Mouse (Mus musculus) left cerebral cortex, postnatal 36 days (tissue): ENCODE measurements around the gene Zbtb14. TPM values are rescaled to one million over a fixed set of nuclear protein-coding genes. Genes with fewer than 3 reads are reported as not detected.

ENCODE experiments used
- DNase-seq, 2 experiments: peaks; one replicate each; pipeline ENCODE4 v3.0.0; 2021 to 2022; ENCODE audit warnings: low spot score in 2 of 2, mixed read lengths in 1 of 2
- intact Hi-C: fragments of 180-260 bp; cut with DNase I; formaldehyde crosslinking; loops from one replicate; pipeline ENCODE4 v1.15.1; 2025
- total RNA-seq, 2 experiments: library from RNA; stranded (reverse); gene quantifications; 2 replicates each; pipeline ENCODE4 v1.2.3; 2021

The Zbtb14 gene
- total RNA-seq, 2 experiments from 2014 or later = 23.2 to 24.0 TPM

GRCm38 (mm10) chr17:69438990-69439491 is 56.2 kb downstream of the Zbtb14 start, which contains the start of gene Akain1:
Gene Akain1 (plus strand): TSS chr17:69439326.
- intact Hi-C loops = no loop called here

DNA sequence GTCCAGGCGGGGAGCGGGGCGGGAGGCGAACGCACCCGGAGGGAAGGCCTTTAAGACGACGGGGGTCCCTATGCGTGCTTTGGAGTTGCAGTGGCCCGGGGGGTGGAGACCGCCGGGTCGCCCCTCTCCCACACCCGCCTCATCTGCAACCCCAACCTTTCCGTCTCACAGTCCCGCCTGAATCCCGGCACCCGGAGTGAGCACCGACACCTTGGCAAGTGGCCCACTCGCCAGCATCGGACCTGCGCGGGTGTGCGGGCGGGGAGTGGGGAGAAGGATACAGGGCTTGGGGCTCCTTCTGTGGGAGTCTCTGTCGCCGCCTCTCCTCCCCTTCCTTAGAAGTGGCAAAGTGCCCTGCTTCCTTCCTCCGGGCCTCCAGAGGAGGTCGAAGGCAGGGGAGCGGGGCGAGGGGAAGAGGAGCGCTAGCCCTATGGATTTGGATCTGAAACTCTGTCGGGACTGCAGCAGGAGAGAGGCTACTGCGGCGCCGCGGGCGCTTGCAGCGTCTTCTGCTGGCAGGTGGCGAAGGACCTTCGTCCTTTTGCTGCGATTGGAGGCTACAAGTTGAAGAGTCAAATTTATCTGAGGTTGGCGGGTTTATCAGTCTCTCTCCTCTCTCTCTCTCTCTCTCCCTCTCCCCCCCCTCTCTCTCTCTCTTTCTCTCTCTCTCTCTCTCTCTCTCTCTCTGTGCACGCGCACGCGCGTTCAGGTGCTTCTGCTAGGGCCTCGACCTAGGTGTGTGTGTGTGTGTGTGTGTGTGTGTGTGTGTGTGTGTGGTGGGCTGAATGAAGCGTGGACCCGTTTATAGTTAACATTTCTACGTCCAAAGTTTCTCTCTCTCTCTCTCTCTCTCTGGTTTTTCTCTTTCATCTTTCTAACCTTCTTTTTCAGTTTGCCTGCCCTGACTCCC is 57.0 kb downstream of the Zbtb14 start:
- intact Hi-C loops = no loop called here
- DNase-seq = peak; percentile 27 to 28

More at GRCm38 (mm10) chr17:69438990-69439491, 56.2 kb downstream of the Zbtb14 start, which contains the start of gene Akain1:
- DNase-seq = peak; percentile 41 to 42

Other genes starting within 250 kb of the Zbtb14 start
- gene Akain1, start 56.3 kb downstream of the Zbtb14 start, total RNA-seq = 1 to 10 TPM; 4.5 to 5.6 TPM